Mouse (Mus musculus): ENCODE results near the gene Gemin5. TPM values are rescaled to one million over a fixed set of nuclear protein-coding genes. Genes with fewer than 3 reads are reported as not detected.
A peak's percentile ranks its signal among the peaks of the same experiment; 100 is the strongest.
"Not testable (repeated sequence)": the region's sequence is repeated elsewhere in the genome, so short reads cannot be mapped to it uniquely, and the experiment has no call there.

The Gemin5 gene
- polyA plus RNA-seq, 1 experiment from 2014 or later: 12.5 TPM

- Histone ChIP-seq H3K4me3 (replicated peaks; ENCODE audit: low read length) (no peak overlapping the region), H3K27ac (no peak overlapping the region), H3K9ac (no peak overlapping the region), H3K27me3 (ENCODE audit: control insufficient read depth, insufficient read depth, low read length) (no peaks in the 10 kb centered on the region), H3K36me3 (replicated peaks; ENCODE audit: control insufficient read depth, insufficient read depth) (no peaks in the 10 kb centered on the region), H3K4me2 (replicated peaks) (no peak overlapping the region), H3K9me3 (ENCODE audit: control insufficient read depth, low read length) (no peaks in the 10 kb centered on the region), H3K4me1 (replicated peaks; ENCODE audit: control insufficient read depth, insufficient read depth, low read length) (no peaks in the 10 kb centered on the region)
- ATAC-seq (ENCODE audit: low FRiP score) (no peak), DNase-seq (ENCODE audit: low spot score) (no peak)
- 84% methylated on average over 12 of the region's 12 CpGs for WGBS
Observed at GRCm38 (mm10) chr11:58201052-58201451, 32.7 kb upstream of the Gemin5 start.

GRCm38 (mm10) chr11:58200226-58200625 is 31.9 kb upstream of the Gemin5 start:
- no peak overlapping the region for H3K4me2 ChIP-seq (replicated peaks)
- no peak overlapping the region for H3K27ac ChIP-seq
- WGBS: 96% methylated on average over 4 of the region's 4 CpGs
- H3K36me3 ChIP-seq (replicated peaks; ENCODE audit: control insufficient read depth, insufficient read depth): no peaks in the 10 kb centered on the region
- H3K9me3 ChIP-seq (ENCODE audit: control insufficient read depth, low read length): no peaks in the 10 kb centered on the region
- no peaks in the 10 kb centered on the region for H3K4me1 ChIP-seq (replicated peaks; ENCODE audit: control insufficient read depth, insufficient read depth, low read length)
- no peak overlapping the region for H3K4me3 ChIP-seq (replicated peaks; ENCODE audit: low read length)
- no peak for DNase-seq (ENCODE audit: low spot score)
- no peaks in the 10 kb centered on the region for H3K27me3 ChIP-seq (ENCODE audit: control insufficient read depth, insufficient read depth, low read length)
- no peak overlapping the region for H3K9ac ChIP-seq
- ATAC-seq (ENCODE audit: low FRiP score): no peak

- 9% methylated on average over 13 of the region's 15 CpGs for WGBS
- not testable (repeated sequence) for H3K4me1 ChIP-seq (replicated peaks; ENCODE audit: control insufficient read depth, insufficient read depth, low read length); H3K27ac ChIP-seq
Observed at GRCm38 (mm10) chr11:58199229-58200037, 31.1 kb upstream of the Gemin5 start, which contains the start of the genes Igtp and Irgm2. Gene Igtp, plus strand, starts transcription at chr11:58199556. Gene Irgm2, plus strand, starts transcription at chr11:58199618.

GRCm38 (mm10) chr11:58198663-58199062 is 30.3 kb upstream of the Gemin5 start:
- Histone ChIP-seq H3K4me1 (replicated peaks; ENCODE audit: control insufficient read depth, insufficient read depth, low read length) (no peaks in the 10 kb centered on the region), H3K27me3 (ENCODE audit: control insufficient read depth, insufficient read depth, low read length) (no peaks in the 10 kb centered on the region), H3K9ac (no peak overlapping the region), H3K9me3 (ENCODE audit: control insufficient read depth, low read length) (no peaks in the 10 kb centered on the region), H3K4me3 (replicated peaks; ENCODE audit: low read length) (peak overlapping the region; percentile 32; the same call in 1 of the 2 replicates), H3K4me2 (replicated peaks) (peak overlapping the region; percentile 55), H3K27ac (no peak overlapping the region), H3K36me3 (replicated peaks; ENCODE audit: control insufficient read depth, insufficient read depth) (no peaks in the 10 kb centered on the region)
- ATAC-seq (ENCODE audit: low FRiP score) (no peak), DNase-seq (ENCODE audit: low spot score) (no peak)
- WGBS: 94% methylated on average over 4 of the region's 4 CpGs

More at GRCm38 (mm10) chr11:58199229-58200037, 31.1 kb upstream of the Gemin5 start, which contains the start of the genes Igtp and Irgm2:
- peak; percentile 47 for DNase-seq (ENCODE audit: low spot score)
- Histone ChIP-seq H3K9ac (peak within 1 kb of the TSS; percentile 45), H3K4me3 (replicated peaks; ENCODE audit: low read length) (peak within 1 kb of the TSS; percentile 32), H3K4me2 (replicated peaks) (peak within 1 kb of the TSS; percentile 55)
- not testable (repeated sequence) for H3K9me3 ChIP-seq (ENCODE audit: control insufficient read depth, low read length); ATAC-seq (ENCODE audit: low FRiP score); H3K27me3 ChIP-seq (ENCODE audit: control insufficient read depth, insufficient read depth, low read length); H3K36me3 ChIP-seq (replicated peaks; ENCODE audit: control insufficient read depth, insufficient read depth)

- no peak overlapping the region for H3K27ac ChIP-seq
- ATAC-seq (ENCODE audit: low FRiP score) (no peak), DNase-seq (ENCODE audit: low spot score) (no peak)
- H3K9me3 ChIP-seq (ENCODE audit: control insufficient read depth, low read length): no peaks in the 10 kb centered on the region
- no peaks in the 10 kb centered on the region for H3K4me1 ChIP-seq (replicated peaks; ENCODE audit: control insufficient read depth, insufficient read depth, low read length)
- no peak overlapping the region for H3K4me3 ChIP-seq (replicated peaks; ENCODE audit: low read length)
- no peak overlapping the region for H3K9ac ChIP-seq
- no peaks in the 10 kb centered on the region for H3K27me3 ChIP-seq (ENCODE audit: control insufficient read depth, insufficient read depth, low read length)
- WGBS: 42% methylated on average over 4 of the region's 4 CpGs
- no peak overlapping the region for H3K4me2 ChIP-seq (replicated peaks)
- H3K36me3 ChIP-seq (replicated peaks; ENCODE audit: control insufficient read depth, insufficient read depth): no peaks in the 10 kb centered on the region
Observed at GRCm38 (mm10) chr11:58193860-58194520, 25.7 kb upstream of the Gemin5 start.

GRCm38 (mm10) chr11:58193326-58193725 is 25.0 kb upstream of the Gemin5 start:
- Histone ChIP-seq H3K4me3 (replicated peaks; ENCODE audit: low read length) (no peak overlapping the region), H3K27me3 (ENCODE audit: control insufficient read depth, insufficient read depth, low read length) (no peaks in the 10 kb centered on the region)
- WGBS: 82% methylated on average over 3 of the region's 3 CpGs

GRCm38 (mm10) chr11:58189675-58190074 is 21.3 kb upstream of the Gemin5 start:
- Histone ChIP-seq H3K4me2 (replicated peaks) (no peak overlapping the region), H3K9ac (no peak overlapping the region), H3K27ac (no peak overlapping the region), H3K9me3 (ENCODE audit: control insufficient read depth, low read length) (no peaks in the 10 kb centered on the region), H3K36me3 (replicated peaks; ENCODE audit: control insufficient read depth, insufficient read depth) (no peaks in the 10 kb centered on the region), H3K4me1 (replicated peaks; ENCODE audit: control insufficient read depth, insufficient read depth, low read length) (no peaks in the 10 kb centered on the region), H3K4me3 (replicated peaks; ENCODE audit: low read length) (no peak overlapping the region), H3K27me3 (ENCODE audit: control insufficient read depth, insufficient read depth, low read length) (no peaks in the 10 kb centered on the region)
- no peak for ATAC-seq (ENCODE audit: low FRiP score)
- WGBS: 97% methylated on average over 6 of the region's 6 CpGs
- no peak for DNase-seq (ENCODE audit: low spot score)

More at GRCm38 (mm10) chr11:58193326-58193725, 25.0 kb upstream of the Gemin5 start:
- Histone ChIP-seq H3K27ac (no peak overlapping the region), H3K9ac (no peak overlapping the region), H3K4me1 (replicated peaks; ENCODE audit: control insufficient read depth, insufficient read depth, low read length) (no peaks in the 10 kb centered on the region), H3K9me3 (ENCODE audit: control insufficient read depth, low read length) (no peaks in the 10 kb centered on the region), H3K4me2 (replicated peaks) (no peak overlapping the region), H3K36me3 (replicated peaks; ENCODE audit: control insufficient read depth, insufficient read depth) (no peaks in the 10 kb centered on the region)
- ATAC-seq (ENCODE audit: low FRiP score) (no peak), DNase-seq (ENCODE audit: low spot score) (no peak)

GRCm38 (mm10) chr11:58183579-58183978 is 15.2 kb upstream of the Gemin5 start:
- H3K4me3 ChIP-seq (replicated peaks; ENCODE audit: low read length): no peak overlapping the region
- no peak overlapping the region for H3K4me2 ChIP-seq (replicated peaks)
- no peaks in the 10 kb centered on the region for H3K27me3 ChIP-seq (ENCODE audit: control insufficient read depth, insufficient read depth, low read length)
- no peaks in the 10 kb centered on the region for H3K4me1 ChIP-seq (replicated peaks; ENCODE audit: control insufficient read depth, insufficient read depth, low read length)
- H3K27ac ChIP-seq: no peak overlapping the region
- WGBS: 91% methylated on average over 3 of the region's 3 CpGs
- DNase-seq (ENCODE audit: low spot score): no peak
- peaks cover 18% of the 10 kb centered on the region for H3K36me3 ChIP-seq (replicated peaks; ENCODE audit: control insufficient read depth, insufficient read depth)
- H3K9ac ChIP-seq: no peak overlapping the region
- no peaks in the 10 kb centered on the region for H3K9me3 ChIP-seq (ENCODE audit: control insufficient read depth, low read length)
- ATAC-seq (ENCODE audit: low FRiP score): no peak

- ATAC-seq (ENCODE audit: low FRiP score) (no peak), DNase-seq (ENCODE audit: low spot score) (no peak)
- Histone ChIP-seq H3K4me1 (replicated peaks; ENCODE audit: control insufficient read depth, insufficient read depth, low read length) (no peaks in the 10 kb centered on the region), H3K9me3 (ENCODE audit: control insufficient read depth, low read length) (no peaks in the 10 kb centered on the region), H3K36me3 (replicated peaks; ENCODE audit: control insufficient read depth, insufficient read depth) (peaks cover 46% of the 10 kb centered on the region), H3K9ac (no peak overlapping the region), H3K4me2 (replicated peaks) (no peak overlapping the region), H3K27me3 (ENCODE audit: control insufficient read depth, insufficient read depth, low read length) (no peaks in the 10 kb centered on the region), H3K4me3 (replicated peaks; ENCODE audit: low read length) (no peak overlapping the region), H3K27ac (no peak overlapping the region)
- 96% methylated on average over 7 of the region's 7 CpGs for WGBS
Observed at GRCm38 (mm10) chr11:58180756-58181155, 12.4 kb upstream of the Gemin5 start.

Measured in hindbrain, embryonic 14.5 days (tissue).